Mouse (Mus musculus) midbrain, postnatal 0 days (tissue): ENCODE data around the gene Chd4. TPM values are rescaled to one million over a fixed set of nuclear protein-coding genes. Genes with fewer than 3 reads are reported as not detected.

Experiments used
- ATAC-seq: fragments of 200-750 bp; cut with Nextera tagmentation; 2 replicates; pipeline ENCODE4 v1.8.0; 2017; ENCODE audit warnings: moderate number of reproducible peaks, mild to moderate bottlenecking, moderate TSS enrichment, moderate library complexity; ENCODE audit not compliant: low FRiP score
- DNase-seq: peaks from one replicate; pipeline ENCODE4 v3.0.0-alpha.2; 2015; ENCODE audit warnings: low spot score
- H3K27ac ChIP-seq: fragments of 300-500 bp; sonication (generic); 2 replicates; pipeline ENCODE4 v1.5.1; 2014; ENCODE audit warnings: low read depth, mild to moderate bottlenecking, low read length, mixed read lengths
- H3K27me3 ChIP-seq: fragments of 300-500 bp; sonication (generic); 2 replicates; pipeline ENCODE4 v1.6.1; 2014; ENCODE audit warnings: low read length, control low read depth, mixed read lengths; ENCODE audit not compliant: insufficient read depth
- H3K36me3 ChIP-seq: fragments of 300-500 bp; sonication (generic); 2 replicates; pipeline ENCODE4 v1.6.1; 2014; ENCODE audit warnings: low read length, control low read depth, mixed read lengths; ENCODE audit not compliant: insufficient read depth
- H3K4me1 ChIP-seq: fragments of 300-500 bp; sonication (generic); 2 replicates; pipeline ENCODE4 v1.6.1; 2014; ENCODE audit warnings: mild to moderate bottlenecking, control low read depth, antibody characterized with exemption, low read length, mixed read lengths; ENCODE audit not compliant: insufficient read depth
- H3K4me2 ChIP-seq: fragments of 300-500 bp; sonication (generic); 2 replicates; pipeline ENCODE4 v1.6.1; 2014; ENCODE audit warnings: low read depth, mild to moderate bottlenecking, low read length, mixed read lengths; ENCODE audit not compliant: poor library complexity, severe bottlenecking
- H3K4me3 ChIP-seq: fragments of 300-500 bp; sonication (generic); 2 replicates; pipeline ENCODE4 v1.5.1; 2014; ENCODE audit warnings: low read depth, mild to moderate bottlenecking, low read length, moderate library complexity
- H3K9ac ChIP-seq: fragments of 300-500 bp; sonication (generic); replicated peaks from 2 replicates; pipeline ENCODE4 v1.6.1; 2014; ENCODE audit warnings: mild to moderate bottlenecking, low read length, moderate library complexity, mixed read lengths; ENCODE audit not compliant: poor library complexity, severe bottlenecking
- H3K9me3 ChIP-seq: fragments of 300-500 bp; sonication (generic); 2 replicates; pipeline ENCODE4 v1.6.1; 2016; ENCODE audit warnings: low read length, control low read depth
- CTCF ChIP-seq: IDR thresholded peaks from 2 replicates; pipeline ENCODE4 v1.5.1; 2016; ENCODE audit warnings: antibody characterized with exemption, mild to moderate bottlenecking
- WGBS: fragments of 180-500 bp; shearing (Covaris S2); extraction: QIAGEN DNeasy Blood & Tissue Kit; methylation state at CpG from one replicate; pipeline ENCODE4 v1.1.7; 2014; 5-methylcytosine and 5-hydroxymethylcytosine counted together
- polyA plus RNA-seq: library from polyadenylated mRNA; unstranded; fragments of >200 nt; fragmentation: Nextera tagmentation; extraction: Ambion mirVana; gene quantifications from 2 replicates; pipeline ENCODE4 v1.2.1, GENCODE M21; 2015
- total RNA-seq: library from RNA; depleted of rRNA; stranded (reverse); fragments of >200 nt; gene quantifications from 2 replicates; pipeline ENCODE4 v1.2.3, GENCODE M21; 2014; rRNA removed

Chd4 gene
- total RNA-seq = 117 and 133 TPM in 2 replicates
- 72.9 and 89.1 TPM in 2 replicates for polyA plus RNA-seq

- peak; percentile 97 for DNase-seq
- H3K27ac ChIP-seq = peak within 1 kb of the TSS; percentile 90
- no peaks in the 10 kb centered on the region for H3K27me3 ChIP-seq
- 1% methylated on average over 27 of the region's 45 CpGs for WGBS
- no peak for TF ChIP-seq CTCF
- peak within 1 kb of the TSS; percentile 97 for H3K4me3 ChIP-seq
- H3K36me3 ChIP-seq = peaks cover 19% of the 10 kb centered on the region
- H3K9me3 ChIP-seq = no peaks in the 10 kb centered on the region
- ATAC-seq = peak; percentile 79
- peak within 1 kb of the TSS; percentile 92 for H3K9ac ChIP-seq
- H3K4me1 ChIP-seq = peaks cover 25% of the 10 kb centered on the region
- H3K4me2 ChIP-seq = peak within 1 kb of the TSS; percentile 91
Observed at GRCm38 (mm10) chr6:125095391-125096278, at the start of gene Chd4. TSS of gene Chd4 (plus strand) at chr6:125095981.

- Histone ChIP-seq H3K4me3 (no peak overlapping the region), H3K4me2 (no peak overlapping the region), H3K36me3 (peaks cover 57% of the 10 kb centered on the region), H3K27ac (no peak overlapping the region), H3K4me1 (no peaks in the 10 kb centered on the region), H3K9me3 (no peaks in the 10 kb centered on the region), H3K27me3 (no peaks in the 10 kb centered on the region), H3K9ac (no peak overlapping the region)
- TF ChIP-seq CTCF = peak; percentile 96
- ATAC-seq = peak; percentile 66
- peak; percentile 90 for DNase-seq
- 20% methylated on average over 5 of the region's 5 CpGs for WGBS
Observed at GRCm38 (mm10) chr6:125046691-125047090, 49.1 kb upstream of the Chd4 start.

GRCm38 (mm10) chr6:125049678-125050077, 46.1 kb upstream of the Chd4 start, which contains the start of gene Acrbp:
TSS of gene Acrbp (plus strand) at chr6:125049689.
- Histone ChIP-seq H3K27me3 (no peaks in the 10 kb centered on the region), H3K4me1 (no peaks in the 10 kb centered on the region), H3K9me3 (no peaks in the 10 kb centered on the region), H3K9ac (no peak within 1 kb of the TSS), H3K4me3 (no peak within 1 kb of the TSS), H3K36me3 (peaks cover 61% of the 10 kb centered on the region), H3K27ac (no peak within 1 kb of the TSS), H3K4me2 (no peak within 1 kb of the TSS)
- ATAC-seq (no peak), DNase-seq (no peak)
- TF ChIP-seq CTCF = no peak
- 39% methylated on average over 20 of the region's 20 CpGs for WGBS

GRCm38 (mm10) chr6:125051237-125051636, 44.5 kb upstream of the Chd4 start:
- peak; percentile 52 for TF ChIP-seq CTCF
- Histone ChIP-seq H3K9ac (no peak overlapping the region), H3K27me3 (no peaks in the 10 kb centered on the region), H3K4me3 (no peak overlapping the region), H3K9me3 (no peaks in the 10 kb centered on the region), H3K36me3 (peaks cover 55% of the 10 kb centered on the region), H3K27ac (no peak overlapping the region), H3K4me2 (no peak overlapping the region), H3K4me1 (no peaks in the 10 kb centered on the region)
- 67% methylated on average over 5 of the region's 5 CpGs for WGBS
- DNase-seq (no peak), ATAC-seq (no peak)

GRCm38 (mm10) chr6:125061493-125061892, 34.3 kb upstream of the Chd4 start:
- ATAC-seq (peak; percentile 54; the same call in 1 of the 2 replicates), DNase-seq (no peak)
- Histone ChIP-seq H3K9me3 (no peaks in the 10 kb centered on the region), H3K36me3 (no peaks in the 10 kb centered on the region), H3K4me2 (no peak overlapping the region), H3K27me3 (no peaks in the 10 kb centered on the region), H3K4me1 (no peaks in the 10 kb centered on the region), H3K4me3 (no peak overlapping the region), H3K9ac (no peak overlapping the region), H3K27ac (no peak overlapping the region)
- no peak for TF ChIP-seq CTCF
- 44% methylated on average over 6 of the region's 6 CpGs for WGBS

- TF ChIP-seq CTCF = no peak
- Histone ChIP-seq H3K4me1 (no peaks in the 10 kb centered on the region), H3K4me2 (no peak overlapping the region), H3K27ac (no peak overlapping the region), H3K27me3 (no peaks in the 10 kb centered on the region), H3K9me3 (no peaks in the 10 kb centered on the region), H3K4me3 (no peak overlapping the region), H3K9ac (no peak overlapping the region), H3K36me3 (no peaks in the 10 kb centered on the region)
- 82% methylated on average over 5 of the region's 5 CpGs for WGBS
- DNase-seq = no peak
- no peak for ATAC-seq
Observed at GRCm38 (mm10) chr6:125062511-125062910, 33.3 kb upstream of the Chd4 start.
